Mouse (Mus musculus) myocyte (in vitro differentiated cells): ENCODE results near the gene Sh3gl1. TPM values are rescaled to one million over a fixed set of nuclear protein-coding genes. Genes with fewer than 3 reads are reported as not detected.

Source experiments
- H3K27me3 ChIP-seq: one replicate; pipeline ENCODE4 v1.6.1; 2011; ENCODE audit not compliant: control insufficient read depth, insufficient read depth, insufficient read length
- H3K36me3 ChIP-seq: one replicate; pipeline ENCODE4 v1.6.1; 2011; ENCODE audit not compliant: control insufficient read depth, insufficient read depth
- H3K4me2 ChIP-seq: one replicate; pipeline ENCODE4 v1.6.1; 2011; ENCODE audit warnings: low read depth, control low read depth
- H3K4me3 ChIP-seq: one replicate; pipeline ENCODE4 v1.5.1; 2011; ENCODE audit warnings: mild to moderate bottlenecking, control low read depth, moderate library complexity
- H3K79me2 ChIP-seq: one replicate; pipeline ENCODE4 v1.6.1; 2011; ENCODE audit not compliant: control insufficient read depth, insufficient read depth
- H3ac ChIP-seq: one replicate; pipeline ENCODE4 v1.6.1; 2011; ENCODE audit not compliant: control insufficient read depth, insufficient read length
- CEBPB ChIP-seq: IDR thresholded peaks from 2 replicates; pipeline ENCODE4 v1.6.1; 2011; ENCODE audit warnings: mild to moderate bottlenecking, moderate library complexity; ENCODE audit not compliant: poor library complexity, insufficient read depth, severe bottlenecking
- E2F4 ChIP-seq: IDR thresholded peaks from one replicate; pipeline ENCODE4 v1.6.1; 2011; ENCODE audit warnings: mild to moderate bottlenecking, control low read depth, moderate library complexity; ENCODE audit not compliant: insufficient read depth
- MAX ChIP-seq: IDR thresholded peaks from one replicate; pipeline ENCODE4 v1.6.1; 2011; ENCODE audit warnings: low read depth, mild to moderate bottlenecking, control low read depth
- MYOD1 ChIP-seq, 3 experiments: IDR thresholded peaks; one replicate each; pipeline ENCODE4 v1.6.1; 2011; ENCODE audit warnings: control low read depth in 2 of 3, low read depth in 2 of 3, mild to moderate bottlenecking in 2 of 3, moderate library complexity in 1 of 3; ENCODE audit not compliant: insufficient read length in 2 of 3, control insufficient read depth in 1 of 3
- MYOG ChIP-seq, 3 experiments: IDR thresholded peaks; one replicate each; pipeline ENCODE4 v1.6.1; 2011; ENCODE audit warnings: control low read depth in 2 of 3, low read depth in 2 of 3, mild to moderate bottlenecking in 2 of 3; ENCODE audit not compliant: insufficient read length in 2 of 3, control insufficient read depth in 1 of 3, insufficient read depth in 1 of 3
- POLR2A ChIP-seq: IDR thresholded peaks from one replicate; pipeline ENCODE4 v1.6.1; 2011; ENCODE audit warnings: low read depth, mild to moderate bottlenecking, control low read depth, moderate library complexity; ENCODE audit not compliant: insufficient read length
- POLR2AphosphoS2 ChIP-seq: IDR thresholded peaks from one replicate; pipeline ENCODE4 v1.6.1; 2011; ENCODE audit warnings: low read depth, control low read depth; ENCODE audit not compliant: insufficient read length
- REST ChIP-seq: IDR thresholded peaks from one replicate; pipeline ENCODE4 v1.6.1; 2011; ENCODE audit warnings: mild to moderate bottlenecking, control low read depth, moderate library complexity; ENCODE audit not compliant: insufficient read depth, insufficient read length
- SRF ChIP-seq: IDR thresholded peaks from one replicate; pipeline ENCODE4 v1.6.1; 2011; ENCODE audit warnings: low read depth; ENCODE audit not compliant: control insufficient read depth, insufficient read length
- TCF12 ChIP-seq: IDR thresholded peaks from one replicate; pipeline ENCODE4 v1.6.1; 2011; ENCODE audit warnings: mild to moderate bottlenecking, control low read depth; ENCODE audit not compliant: poor library complexity, insufficient read depth, severe bottlenecking
- TCF3 ChIP-seq: IDR thresholded peaks from one replicate; pipeline ENCODE4 v1.6.1; 2011; ENCODE audit warnings: low read depth, control low read depth; ENCODE audit not compliant: insufficient read length
- USF1 ChIP-seq: IDR thresholded peaks from one replicate; pipeline ENCODE4 v1.6.1; 2011; ENCODE audit warnings: low read depth, mild to moderate bottlenecking, control low read depth, moderate library complexity
- polyA plus RNA-seq: library from polyadenylated mRNA; unstranded; fragments of >200 nt; fragmentation: generic; extraction: Trizol; gene quantifications from one replicate; pipeline ENCODE4 v1.2.1, GENCODE M21; 2012; ENCODE audit warnings: missing spikeins

Sh3gl1 gene
- polyA plus RNA-seq, 1 experiment, result 66.9 TPM

GRCm38 (mm10) chr17:56003000-56003399 lies 33.4 kb downstream of the Sh3gl1 start:
- no peak overlapping the region for H3K4me3 ChIP-seq
- TF ChIP-seq CEBPB, result no peak
- H3K4me2 ChIP-seq, result no peak overlapping the region
- H3K79me2 ChIP-seq, result no peaks in the 10 kb centered on the region
- H3K27me3 ChIP-seq, result peaks cover 17% of the 10 kb centered on the region
- no peaks in the 10 kb centered on the region for H3K36me3 ChIP-seq
- no peak overlapping the region for H3ac ChIP-seq

GRCm38 (mm10) chr17:55999794-56000499 lies 36.5 kb downstream of the Sh3gl1 start:
- H3K4me2 ChIP-seq, result no peak overlapping the region
- no peak overlapping the region for H3ac ChIP-seq
- H3K4me3 ChIP-seq, result no peak overlapping the region
- H3K79me2 ChIP-seq, result no peaks in the 10 kb centered on the region
- H3K27me3 ChIP-seq, result peaks cover 22% of the 10 kb centered on the region
- TF ChIP-seq TCF3, result no peak
- TF ChIP-seq TCF12, result no peak
- TF ChIP-seq MYOD1 (IDR thresholded peaks at IDR 0.05; ENCODE audit: control insufficient read depth in 1 of 3, insufficient read length in 2 of 3, low read depth in 2 of 3), result no peak
- no peak for TF ChIP-seq REST
- no peak for TF ChIP-seq MAX
- no peak for TF ChIP-seq POLR2A
- no peak for TF ChIP-seq USF1
- TF ChIP-seq CEBPB, result no peak
- TF ChIP-seq E2F4, result no peak
- no peak for TF ChIP-seq SRF
- TF ChIP-seq MYOG (IDR thresholded peaks at IDR 0.05; ENCODE audit: control insufficient read depth in 1 of 3, insufficient read depth in 1 of 3, insufficient read length in 2 of 3, low read depth in 2 of 3), result no peak
- no peak for TF ChIP-seq POLR2AphosphoS2
- no peaks in the 10 kb centered on the region for H3K36me3 ChIP-seq

GRCm38 (mm10) chr17:55996007-55996406 lies 40.4 kb downstream of the Sh3gl1 start:
- Histone ChIP-seq H3K79me2 (no peaks in the 10 kb centered on the region), H3K4me2 (no peak overlapping the region), H3K4me3 (no peak overlapping the region), H3K36me3 (no peaks in the 10 kb centered on the region), H3ac (no peak overlapping the region), H3K27me3 (peaks cover 30% of the 10 kb centered on the region)
- no peak for TF ChIP-seq TCF3
- TF ChIP-seq TCF12, result no peak
- no peak for TF ChIP-seq USF1
- no peak for TF ChIP-seq POLR2A
- no peak for TF ChIP-seq MAX
- TF ChIP-seq MYOG (IDR thresholded peaks at IDR 0.05; ENCODE audit: control insufficient read depth in 1 of 3, insufficient read depth in 1 of 3, insufficient read length in 2 of 3, low read depth in 2 of 3), result peak in 2 of 3 experiments; percentile 60 to 80
- no peak for TF ChIP-seq REST
- TF ChIP-seq MYOD1 (IDR thresholded peaks at IDR 0.05; ENCODE audit: control insufficient read depth in 1 of 3, insufficient read length in 2 of 3, low read depth in 2 of 3), result peak in 1 of 3 experiments; percentile 61

- peaks cover 69% of the 10 kb centered on the region for H3K27me3 ChIP-seq
- H3K79me2 ChIP-seq, result no peaks in the 10 kb centered on the region
- no peaks in the 10 kb centered on the region for H3K36me3 ChIP-seq
- H3K4me3 ChIP-seq, result no peak overlapping the region
- no peak overlapping the region for H3ac ChIP-seq
- H3K4me2 ChIP-seq, result no peak overlapping the region
- TF ChIP-seq SRF (no peak), POLR2A (no peak), POLR2AphosphoS2 (no peak), REST (no peak), TCF3 (no peak)
Measured at GRCm38 (mm10) chr17:55990278-55990898, 46.0 kb downstream of the Sh3gl1 start.

- Histone ChIP-seq H3K27me3 (peaks cover 40% of the 10 kb centered on the region), H3K4me2 (no peak within 1 kb of the TSS), H3ac (no peak within 1 kb of the TSS), H3K79me2 (no peaks in the 10 kb centered on the region), H3K4me3 (no peak within 1 kb of the TSS), H3K36me3 (no peaks in the 10 kb centered on the region)
- TF ChIP-seq MAX, result no peak
- no peak for TF ChIP-seq SRF
- no peak for TF ChIP-seq REST
Measured at GRCm38 (mm10) chr17:55986030-55986961, 50.1 kb downstream of the Sh3gl1 start, which contains the start of gene Fsd1. Gene Fsd1, plus strand, starts transcription at chr17:55986509.
